Mouse (Mus musculus): ENCODE measurements at regions not wholly inside any gene's neighbourhood (a gene's known extent, or its start where the extent isn't known, plus 50 kb on each side); places are given as distances from the start of the nearest gene placed in this dataset.

GRCm38 (mm10) chr2:173843671-173844070, 106.4 kb downstream of the Vapb start:
- Histone ChIP-seq H3K4me1 (replicated peaks; ENCODE audit: control insufficient read depth, insufficient read depth, low read length) (no peaks in the 10 kb centered on the region), H3K27ac (ENCODE audit: low read length) (no peak overlapping the region), H3K9me3 (ENCODE audit: control insufficient read depth, low read length) (no peaks in the 10 kb centered on the region), H3K27me3 (replicated peaks; ENCODE audit: control insufficient read depth, insufficient read depth, low read length) (no peaks in the 10 kb centered on the region), H3K9ac (replicated peaks; ENCODE audit: low read depth, low read length) (no peak overlapping the region), H3K4me2 (ENCODE audit: low read length) (no peak overlapping the region), H3K36me3 (ENCODE audit: control insufficient read depth, insufficient read depth) (no peaks in the 10 kb centered on the region), H3K4me3 (replicated peaks; ENCODE audit: low read length) (no peak overlapping the region)
- ATAC-seq, result no peak
- WGBS, result 91% methylated on average over 2 of the region's 2 CpGs

GRCm38 (mm10) chr2:173844524-173844923, 107.2 kb downstream of the Vapb start:
- peak; percentile 59; the same call in 1 of the 2 replicates for ATAC-seq

GRCm38 (mm10) chr2:173845155-173846029, 108.1 kb downstream of the Vapb start:
- WGBS, result 80% methylated on average over 14 of the region's 14 CpGs
- Histone ChIP-seq H3K27ac (ENCODE audit: low read length) (no peak overlapping the region), H3K4me3 (replicated peaks; ENCODE audit: low read length) (no peak overlapping the region), H3K4me1 (replicated peaks; ENCODE audit: control insufficient read depth, insufficient read depth, low read length) (no peaks in the 10 kb centered on the region), H3K9me3 (ENCODE audit: control insufficient read depth, low read length) (no peaks in the 10 kb centered on the region), H3K9ac (replicated peaks; ENCODE audit: low read depth, low read length) (no peak overlapping the region), H3K27me3 (replicated peaks; ENCODE audit: control insufficient read depth, insufficient read depth, low read length) (no peaks in the 10 kb centered on the region), H3K36me3 (ENCODE audit: control insufficient read depth, insufficient read depth) (no peaks in the 10 kb centered on the region), H3K4me2 (ENCODE audit: low read length) (no peak overlapping the region)
- ATAC-seq, result 0 out of 2 replicates have a peak, but pooled peaks have one; percentile 49

More at GRCm38 (mm10) chr2:173844524-173844923, 107.2 kb downstream of the Vapb start:
- Histone ChIP-seq H3K9me3 (ENCODE audit: control insufficient read depth, low read length) (no peaks in the 10 kb centered on the region), H3K36me3 (ENCODE audit: control insufficient read depth, insufficient read depth) (no peaks in the 10 kb centered on the region), H3K27ac (ENCODE audit: low read length) (no peak overlapping the region), H3K9ac (replicated peaks; ENCODE audit: low read depth, low read length) (no peak overlapping the region), H3K4me2 (ENCODE audit: low read length) (no peak overlapping the region), H3K4me1 (replicated peaks; ENCODE audit: control insufficient read depth, insufficient read depth, low read length) (no peaks in the 10 kb centered on the region), H3K27me3 (replicated peaks; ENCODE audit: control insufficient read depth, insufficient read depth, low read length) (no peaks in the 10 kb centered on the region), H3K4me3 (replicated peaks; ENCODE audit: low read length) (no peak overlapping the region)
- WGBS, result 58% methylated on average over 3 of the region's 3 CpGs

- WGBS, result 83% methylated on average over 4 of the region's 4 CpGs
- Histone ChIP-seq H3K27me3 (replicated peaks; ENCODE audit: control insufficient read depth, insufficient read depth, low read length) (no peaks in the 10 kb centered on the region), H3K4me2 (ENCODE audit: low read length) (no peak overlapping the region), H3K36me3 (ENCODE audit: control insufficient read depth, insufficient read depth) (no peaks in the 10 kb centered on the region), H3K27ac (ENCODE audit: low read length) (no peak overlapping the region), H3K9me3 (ENCODE audit: control insufficient read depth, low read length) (no peaks in the 10 kb centered on the region), H3K9ac (replicated peaks; ENCODE audit: low read depth, low read length) (no peak overlapping the region), H3K4me3 (replicated peaks; ENCODE audit: low read length) (no peak overlapping the region), H3K4me1 (replicated peaks; ENCODE audit: control insufficient read depth, insufficient read depth, low read length) (no peaks in the 10 kb centered on the region)
- no peak for ATAC-seq
Observed at GRCm38 (mm10) chr2:173851054-173851453, 113.7 kb downstream of the Vapb start.

- H3K9ac ChIP-seq (replicated peaks; ENCODE audit: low read depth, low read length), result no peak overlapping the region
- ATAC-seq, result no peak
- H3K27me3 ChIP-seq (replicated peaks; ENCODE audit: control insufficient read depth, insufficient read depth, low read length), result no peaks in the 10 kb centered on the region
- H3K27ac ChIP-seq (ENCODE audit: low read length), result no peak overlapping the region
- WGBS, result 71% methylated on average over 13 of the region's 13 CpGs
- H3K4me3 ChIP-seq (replicated peaks; ENCODE audit: low read length), result no peak overlapping the region
- H3K4me1 ChIP-seq (replicated peaks; ENCODE audit: control insufficient read depth, insufficient read depth, low read length), result no peaks in the 10 kb centered on the region
- no peak overlapping the region for H3K4me2 ChIP-seq (ENCODE audit: low read length)
- no peaks in the 10 kb centered on the region for H3K36me3 ChIP-seq (ENCODE audit: control insufficient read depth, insufficient read depth)
- H3K9me3 ChIP-seq (ENCODE audit: control insufficient read depth, low read length), result no peaks in the 10 kb centered on the region
Observed at GRCm38 (mm10) chr2:173854172-173854723, 116.9 kb downstream of the Vapb start.

GRCm38 (mm10) chr2:173854846-173855245, 117.5 kb downstream of the Vapb start:
- no peaks in the 10 kb centered on the region for H3K4me1 ChIP-seq (replicated peaks; ENCODE audit: control insufficient read depth, insufficient read depth, low read length)
- H3K9me3 ChIP-seq (ENCODE audit: control insufficient read depth, low read length), result no peaks in the 10 kb centered on the region
- WGBS, result 72% methylated on average over 7 of the region's 7 CpGs
- ATAC-seq, result no peak
- H3K27ac ChIP-seq (ENCODE audit: low read length), result no peak overlapping the region
- no peaks in the 10 kb centered on the region for H3K27me3 ChIP-seq (replicated peaks; ENCODE audit: control insufficient read depth, insufficient read depth, low read length)
- H3K36me3 ChIP-seq (ENCODE audit: control insufficient read depth, insufficient read depth), result no peaks in the 10 kb centered on the region
- H3K9ac ChIP-seq (replicated peaks; ENCODE audit: low read depth, low read length), result no peak overlapping the region
- no peak overlapping the region for H3K4me3 ChIP-seq (replicated peaks; ENCODE audit: low read length)
- no peak overlapping the region for H3K4me2 ChIP-seq (ENCODE audit: low read length)

GRCm38 (mm10) chr2:173855296-173855695, 118.0 kb downstream of the Vapb start:
- no peaks in the 10 kb centered on the region for H3K4me1 ChIP-seq (replicated peaks; ENCODE audit: control insufficient read depth, insufficient read depth, low read length)
- 83% methylated on average over 4 of the region's 4 CpGs for WGBS
- H3K27me3 ChIP-seq (replicated peaks; ENCODE audit: control insufficient read depth, insufficient read depth, low read length), result no peaks in the 10 kb centered on the region
- no peak for ATAC-seq
- no peak overlapping the region for H3K9ac ChIP-seq (replicated peaks; ENCODE audit: low read depth, low read length)
- H3K27ac ChIP-seq (ENCODE audit: low read length), result no peak overlapping the region
- no peak overlapping the region for H3K4me3 ChIP-seq (replicated peaks; ENCODE audit: low read length)
- no peak overlapping the region for H3K4me2 ChIP-seq (ENCODE audit: low read length)
- H3K9me3 ChIP-seq (ENCODE audit: control insufficient read depth, low read length), result no peaks in the 10 kb centered on the region
- H3K36me3 ChIP-seq (ENCODE audit: control insufficient read depth, insufficient read depth), result no peaks in the 10 kb centered on the region

GRCm38 (mm10) chr2:173857006-173857405, 119.7 kb downstream of the Vapb start:
- H3K36me3 ChIP-seq (ENCODE audit: control insufficient read depth, insufficient read depth), result no peaks in the 10 kb centered on the region
- H3K27me3 ChIP-seq (replicated peaks; ENCODE audit: control insufficient read depth, insufficient read depth, low read length), result no peaks in the 10 kb centered on the region
- H3K9me3 ChIP-seq (ENCODE audit: control insufficient read depth, low read length), result no peaks in the 10 kb centered on the region
- no peak overlapping the region for H3K9ac ChIP-seq (replicated peaks; ENCODE audit: low read depth, low read length)
- no peak overlapping the region for H3K4me2 ChIP-seq (ENCODE audit: low read length)
- 83% methylated on average over 6 of the region's 6 CpGs for WGBS
- H3K4me3 ChIP-seq (replicated peaks; ENCODE audit: low read length), result no peak overlapping the region
- ATAC-seq, result no peak
- H3K27ac ChIP-seq (ENCODE audit: low read length), result no peak overlapping the region
- no peaks in the 10 kb centered on the region for H3K4me1 ChIP-seq (replicated peaks; ENCODE audit: control insufficient read depth, insufficient read depth, low read length)

GRCm38 (mm10) chr2:173873048-173873447, 135.7 kb downstream of the Vapb start:
- Histone ChIP-seq H3K36me3 (ENCODE audit: control insufficient read depth, insufficient read depth) (no peaks in the 10 kb centered on the region), H3K4me3 (replicated peaks; ENCODE audit: low read length) (no peak overlapping the region), H3K9ac (replicated peaks; ENCODE audit: low read depth, low read length) (no peak overlapping the region), H3K4me2 (ENCODE audit: low read length) (no peak overlapping the region), H3K4me1 (replicated peaks; ENCODE audit: control insufficient read depth, insufficient read depth, low read length) (no peaks in the 10 kb centered on the region), H3K9me3 (ENCODE audit: control insufficient read depth, low read length) (no peaks in the 10 kb centered on the region), H3K27me3 (replicated peaks; ENCODE audit: control insufficient read depth, insufficient read depth, low read length) (no peaks in the 10 kb centered on the region), H3K27ac (ENCODE audit: low read length) (no peak overlapping the region)
- WGBS, result 90% methylated on average over 3 of the region's 3 CpGs
- no peak for ATAC-seq

All from forebrain, embryonic 16.5 days (tissue).